Mouse (Mus musculus): ENCODE data around the gene Pde1b. TPM values are rescaled to one million over a fixed set of nuclear protein-coding genes. Genes with fewer than 3 reads are reported as not detected.
A peak's percentile ranks its signal among the peaks of the same experiment; 100 is the strongest.

Gene Pde1b
- polyA plus RNA-seq, 1 experiment from 2014 or later, result 3.0 TPM

DNA sequence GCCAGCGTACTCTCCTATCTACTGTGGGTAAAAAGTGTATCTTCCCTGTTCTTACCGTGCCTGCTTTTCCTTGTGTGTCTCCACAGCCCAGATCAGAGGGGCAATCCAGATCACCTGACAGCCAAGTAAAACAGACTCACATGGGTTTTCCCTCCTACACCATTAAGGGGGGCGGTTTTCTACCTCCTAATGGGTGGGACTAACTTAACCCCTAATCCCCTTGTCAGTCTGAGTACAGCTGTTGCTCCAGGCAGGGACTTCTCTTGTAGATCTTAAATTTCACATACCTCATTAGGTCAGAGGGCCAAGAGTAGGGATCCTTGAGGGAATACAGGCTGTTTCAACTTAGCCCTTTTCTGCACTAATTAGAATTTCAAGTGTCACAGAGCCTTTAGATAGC lies 4.7 kb upstream of the Pde1b start:
- peak; percentile 33; the same call in 1 of the 2 replicates for ATAC-seq (ENCODE audit: insufficient number of reproducible peaks, low FRiP score, low TSS enrichment, low read depth)
- WGBS, result 17% methylated on average over 3 of the region's 3 CpGs
- H3K27me3 ChIP-seq (ENCODE audit: control insufficient read depth, insufficient read depth, low read length), result 0 out of 2 replicates have a peak, but pooled peaks cover 2% of the 10 kb centered on the region

DNA sequence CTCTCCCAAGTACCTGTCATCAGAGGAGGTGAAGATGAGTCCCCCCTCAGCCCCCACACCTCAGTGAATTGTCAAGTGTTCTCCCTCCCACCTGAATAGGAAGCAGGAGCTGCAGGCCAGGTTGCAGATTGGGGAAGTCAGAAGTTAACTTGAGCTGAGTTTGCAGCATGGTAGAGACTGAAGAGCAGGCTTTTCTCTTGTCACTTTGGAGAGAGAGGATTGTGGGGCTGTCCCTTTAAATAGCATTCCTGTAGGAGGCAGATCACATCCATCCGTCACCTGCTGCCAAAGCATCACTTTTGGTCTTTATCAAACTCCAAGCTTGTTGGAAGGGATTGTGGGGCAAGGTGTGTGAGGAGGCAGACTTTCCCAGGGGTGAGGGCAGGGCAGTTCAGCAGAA lies 2.1 kb upstream of the Pde1b start:
- DNase-seq (ENCODE audit: low spot score), result no peak
- WGBS, result 55% methylated on average over 1 of the region's 1 CpGs

More for the DNA sequence above, 4.7 kb upstream of the Pde1b start:
- no peak for DNase-seq (ENCODE audit: low spot score)
- H3K9me3 ChIP-seq (ENCODE audit: control insufficient read depth, low read length), result no peaks in the 10 kb centered on the region
- no peak overlapping the region for H3K27ac ChIP-seq (replicated peaks; ENCODE audit: low read depth, low read length)
- H3K4me2 ChIP-seq (ENCODE audit: low read depth, severe bottlenecking), result no peak overlapping the region
- no peaks in the 10 kb centered on the region for H3K36me3 ChIP-seq (ENCODE audit: control insufficient read depth, insufficient read depth, low read length)
- H3K4me3 ChIP-seq (ENCODE audit: low read depth, low read length), result no peak overlapping the region
- H3K9ac ChIP-seq (ENCODE audit: low read length), result no peak overlapping the region
- peaks cover 8% of the 10 kb centered on the region for H3K4me1 ChIP-seq (ENCODE audit: control insufficient read depth, insufficient read depth, low read length)

DNA sequence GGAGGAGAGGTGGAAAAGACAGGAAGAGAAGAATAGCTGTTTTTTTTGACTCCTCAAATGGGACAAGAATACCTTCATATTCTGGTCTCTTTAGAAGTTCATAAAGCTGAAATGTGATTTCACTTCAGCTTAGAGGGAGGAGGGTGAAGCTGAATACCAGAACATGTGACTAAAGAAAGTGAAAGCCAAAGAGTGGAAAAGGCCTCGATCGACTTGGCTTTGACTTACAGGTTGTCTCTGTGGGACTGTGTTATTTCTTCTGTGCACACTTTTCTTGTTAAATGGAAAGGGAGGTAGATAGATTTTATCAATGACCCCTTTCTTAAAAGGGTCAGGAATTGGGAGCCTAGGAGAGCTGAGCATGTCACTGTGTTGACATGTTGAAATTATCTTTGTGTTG lies 1.6 kb upstream of the Pde1b start:
- DNase-seq (ENCODE audit: low spot score) (no peak), ATAC-seq (ENCODE audit: insufficient number of reproducible peaks, low FRiP score, low TSS enrichment, low read depth) (no peak)
- WGBS, result 81% methylated on average over 2 of the region's 2 CpGs
- no peak overlapping the region for H3K4me2 ChIP-seq (ENCODE audit: low read depth, severe bottlenecking)
- H3K9me3 ChIP-seq (ENCODE audit: control insufficient read depth, low read length), result no peaks in the 10 kb centered on the region
- H3K27me3 ChIP-seq (ENCODE audit: control insufficient read depth, insufficient read depth, low read length), result peaks cover 15% of the 10 kb centered on the region
- no peaks in the 10 kb centered on the region for H3K36me3 ChIP-seq (ENCODE audit: control insufficient read depth, insufficient read depth, low read length)
- no peak overlapping the region for H3K27ac ChIP-seq (replicated peaks; ENCODE audit: low read depth, low read length)
- H3K9ac ChIP-seq (ENCODE audit: low read length), result no peak overlapping the region
- peaks cover 8% of the 10 kb centered on the region for H3K4me1 ChIP-seq (ENCODE audit: control insufficient read depth, insufficient read depth, low read length)
- H3K4me3 ChIP-seq (ENCODE audit: low read depth, low read length), result no peak overlapping the region

More for the DNA sequence above, 2.1 kb upstream of the Pde1b start:
- no peak overlapping the region for H3K9ac ChIP-seq (ENCODE audit: low read length)
- no peak overlapping the region for H3K27ac ChIP-seq (replicated peaks; ENCODE audit: low read depth, low read length)
- no peak overlapping the region for H3K4me3 ChIP-seq (ENCODE audit: low read depth, low read length)
- no peak for ATAC-seq (ENCODE audit: insufficient number of reproducible peaks, low FRiP score, low TSS enrichment, low read depth)
- H3K27me3 ChIP-seq (ENCODE audit: control insufficient read depth, insufficient read depth, low read length), result peaks cover 15% of the 10 kb centered on the region
- H3K9me3 ChIP-seq (ENCODE audit: control insufficient read depth, low read length), result no peaks in the 10 kb centered on the region
- H3K4me2 ChIP-seq (ENCODE audit: low read depth, severe bottlenecking), result no peak overlapping the region
- peaks cover 8% of the 10 kb centered on the region for H3K4me1 ChIP-seq (ENCODE audit: control insufficient read depth, insufficient read depth, low read length)
- no peaks in the 10 kb centered on the region for H3K36me3 ChIP-seq (ENCODE audit: control insufficient read depth, insufficient read depth, low read length)

DNA sequence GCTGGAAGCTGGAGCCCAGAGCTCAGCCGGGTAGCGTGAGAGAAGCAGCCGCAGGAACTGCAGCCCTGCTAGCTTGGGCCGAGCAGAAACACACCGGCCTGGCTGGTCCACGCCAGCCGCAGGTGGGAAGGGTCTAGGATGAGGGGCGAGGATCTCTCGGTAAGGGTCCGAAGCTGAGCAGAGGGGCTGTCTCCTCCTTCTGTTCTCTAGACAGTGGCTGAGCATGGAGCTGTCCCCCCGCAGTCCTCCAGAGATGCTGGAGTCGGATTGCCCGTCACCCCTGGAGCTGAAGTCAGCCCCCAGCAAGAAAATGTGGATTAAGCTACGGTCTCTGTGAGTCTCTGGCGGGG lies 392 bp downstream of the Pde1b start:
- Histone ChIP-seq H3K36me3 (ENCODE audit: control insufficient read depth, insufficient read depth, low read length) (no peaks in the 10 kb centered on the region; the same call in 1 of the 2 replicates), H3K27me3 (ENCODE audit: control insufficient read depth, insufficient read depth, low read length) (peaks cover 15% of the 10 kb centered on the region), H3K9me3 (ENCODE audit: control insufficient read depth, low read length) (no peaks in the 10 kb centered on the region), H3K4me3 (ENCODE audit: low read depth, low read length) (peak overlapping the region; percentile 45), H3K9ac (ENCODE audit: low read length) (peak overlapping the region; percentile 58), H3K4me1 (ENCODE audit: control insufficient read depth, insufficient read depth, low read length) (peaks cover 3% of the 10 kb centered on the region), H3K27ac (replicated peaks; ENCODE audit: low read depth, low read length) (no peak overlapping the region), H3K4me2 (ENCODE audit: low read depth, severe bottlenecking) (peak overlapping the region; percentile 79)
- peak; percentile 70 for ATAC-seq (ENCODE audit: insufficient number of reproducible peaks, low FRiP score, low TSS enrichment, low read depth)
- no peak for DNase-seq (ENCODE audit: low spot score)
- WGBS, result 0% methylated on average over 12 of the region's 15 CpGs

DNA sequence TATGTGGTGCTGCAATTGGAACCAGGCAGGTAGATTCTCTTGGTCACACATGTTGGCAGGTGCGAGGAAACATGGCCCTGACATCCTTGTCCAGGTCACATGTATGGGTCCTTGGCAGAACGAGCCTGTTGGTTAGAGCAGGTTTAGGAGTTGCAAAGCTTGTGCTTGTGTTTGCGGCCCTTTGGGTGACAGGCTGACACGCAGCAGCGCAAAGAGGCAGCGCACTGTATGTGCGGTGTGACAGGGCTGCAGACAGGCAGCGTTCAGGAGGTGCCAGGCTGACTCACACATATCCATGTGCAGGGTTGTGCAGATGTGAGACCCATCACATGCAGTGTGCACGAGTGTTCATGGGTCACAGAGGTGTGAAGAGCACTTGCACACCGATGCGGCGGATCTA lies 826 bp downstream of the Pde1b start:
- no peak overlapping the region for H3K9ac ChIP-seq (ENCODE audit: low read length)
- no peaks in the 10 kb centered on the region for H3K9me3 ChIP-seq (ENCODE audit: control insufficient read depth, low read length)
- H3K27ac ChIP-seq (replicated peaks; ENCODE audit: low read depth, low read length), result no peak overlapping the region
- no peaks in the 10 kb centered on the region for H3K4me1 ChIP-seq (ENCODE audit: control insufficient read depth, insufficient read depth, low read length)
- no peaks in the 10 kb centered on the region; the same call in 1 of the 2 replicates for H3K36me3 ChIP-seq (ENCODE audit: control insufficient read depth, insufficient read depth, low read length)
- H3K4me3 ChIP-seq (ENCODE audit: low read depth, low read length), result peak overlapping the region; percentile 45
- WGBS, result 45% methylated on average over 12 of the region's 12 CpGs
- ATAC-seq (ENCODE audit: insufficient number of reproducible peaks, low FRiP score, low TSS enrichment, low read depth), result no peak
- peak; percentile 34 for DNase-seq (ENCODE audit: low spot score)
- peaks cover 15% of the 10 kb centered on the region for H3K27me3 ChIP-seq (ENCODE audit: control insufficient read depth, insufficient read depth, low read length)
- H3K4me2 ChIP-seq (ENCODE audit: low read depth, severe bottlenecking), result peak overlapping the region; percentile 79

DNA sequence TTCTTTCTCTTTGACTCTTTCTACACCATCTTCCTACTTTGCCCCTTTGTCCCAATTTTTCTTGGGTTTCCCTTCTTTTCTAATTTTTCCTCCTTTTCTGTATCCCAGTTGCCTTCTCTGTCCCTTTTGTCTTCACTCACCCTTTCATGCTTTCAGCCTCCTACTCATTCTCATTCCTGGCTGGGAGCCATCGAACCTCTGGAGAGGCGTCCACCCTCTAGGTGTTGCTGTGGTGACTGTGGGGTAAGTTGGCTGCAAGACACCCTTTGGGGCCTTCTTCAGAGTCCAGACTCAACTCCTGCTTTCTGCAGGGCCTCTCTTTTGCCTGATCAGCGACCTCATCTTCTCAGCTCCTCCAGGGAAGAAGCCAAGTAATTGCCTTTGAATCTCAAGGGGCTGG lies 6.5 kb downstream of the Pde1b start:
- H3K9ac ChIP-seq (ENCODE audit: low read length), result no peak overlapping the region
- peaks cover 7% of the 10 kb centered on the region; the same call in 1 of the 2 replicates for H3K27me3 ChIP-seq (ENCODE audit: control insufficient read depth, insufficient read depth, low read length)
- DNase-seq (ENCODE audit: low spot score) (no peak), ATAC-seq (ENCODE audit: insufficient number of reproducible peaks, low FRiP score, low TSS enrichment, low read depth) (no peak)
- 58% methylated on average over 3 of the region's 3 CpGs for WGBS
- H3K36me3 ChIP-seq (ENCODE audit: control insufficient read depth, insufficient read depth, low read length), result no peaks in the 10 kb centered on the region; the same call in 1 of the 2 replicates
- H3K27ac ChIP-seq (replicated peaks; ENCODE audit: low read depth, low read length), result no peak overlapping the region
- H3K9me3 ChIP-seq (ENCODE audit: control insufficient read depth, low read length), result no peaks in the 10 kb centered on the region
- no peak overlapping the region for H3K4me3 ChIP-seq (ENCODE audit: low read depth, low read length)
- no peaks in the 10 kb centered on the region for H3K4me1 ChIP-seq (ENCODE audit: control insufficient read depth, insufficient read depth, low read length)
- no peak overlapping the region for H3K4me2 ChIP-seq (ENCODE audit: low read depth, severe bottlenecking)

DNA sequence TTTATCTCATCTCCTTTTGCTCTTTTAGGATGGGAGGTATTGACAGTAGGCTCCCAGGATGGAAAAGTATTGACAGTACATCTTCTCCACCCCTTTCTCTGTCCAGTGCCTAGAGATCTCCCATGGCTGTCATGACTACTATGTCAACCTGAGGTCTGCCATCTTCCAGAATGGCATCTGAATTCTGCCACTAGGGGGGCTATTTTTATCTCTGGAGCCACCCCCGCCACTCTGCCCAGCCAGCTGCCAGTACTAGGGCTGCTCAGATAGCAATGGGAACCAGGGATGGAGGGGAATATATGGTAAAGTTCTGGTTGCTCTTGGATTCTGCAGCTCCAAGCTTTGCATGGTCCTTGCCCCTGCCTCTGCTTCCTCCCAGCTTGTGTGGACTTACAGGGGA lies 8.8 kb downstream of the Pde1b start:
- WGBS, result 82% methylated on average over 1 of the region's 1 CpGs
- H3K9me3 ChIP-seq (ENCODE audit: control insufficient read depth, low read length), result no peaks in the 10 kb centered on the region

DNA sequence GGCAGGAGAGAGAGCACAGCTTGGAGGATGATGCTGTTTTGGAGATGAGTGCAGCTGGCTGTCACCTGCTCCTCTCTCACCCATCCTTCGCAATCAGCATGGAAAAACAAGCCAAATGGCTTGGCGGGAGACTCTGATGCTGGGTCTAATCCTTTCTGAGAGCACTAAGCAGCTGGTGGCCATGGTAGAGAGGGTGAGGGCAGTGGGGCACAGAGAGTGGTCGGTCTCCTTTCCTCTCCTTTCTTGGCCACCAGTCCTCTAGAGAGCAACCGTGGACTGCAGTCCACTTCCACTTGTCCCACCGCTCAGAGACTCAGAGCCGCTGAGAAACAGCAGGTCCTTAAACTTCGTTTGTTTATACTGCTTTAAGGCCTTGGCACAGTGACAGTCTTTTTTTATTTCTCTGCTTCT lies 10.8 kb downstream of the Pde1b start:
- WGBS, result 5% methylated on average over 7 of the region's 7 CpGs
- Histone ChIP-seq H3K27ac (replicated peaks; ENCODE audit: low read depth, low read length) (no peak overlapping the region), H3K4me2 (ENCODE audit: low read depth, severe bottlenecking) (peak overlapping the region; percentile 46; the same call in 1 of the 2 replicates), H3K4me3 (ENCODE audit: low read depth, low read length) (no peak overlapping the region), H3K27me3 (ENCODE audit: control insufficient read depth, insufficient read depth, low read length) (no peaks in the 10 kb centered on the region), H3K36me3 (ENCODE audit: control insufficient read depth, insufficient read depth, low read length) (no peaks in the 10 kb centered on the region), H3K9me3 (ENCODE audit: control insufficient read depth, low read length) (no peaks in the 10 kb centered on the region), H3K4me1 (ENCODE audit: control insufficient read depth, insufficient read depth, low read length) (no peaks in the 10 kb centered on the region), H3K9ac (ENCODE audit: low read length) (no peak overlapping the region)
- ATAC-seq (ENCODE audit: insufficient number of reproducible peaks, low FRiP score, low TSS enrichment, low read depth), result no peak
- no peak for DNase-seq (ENCODE audit: low spot score)

More for the DNA sequence above, 8.8 kb downstream of the Pde1b start:
- Histone ChIP-seq H3K36me3 (ENCODE audit: control insufficient read depth, insufficient read depth, low read length) (no peaks in the 10 kb centered on the region), H3K9ac (ENCODE audit: low read length) (no peak overlapping the region), H3K27me3 (ENCODE audit: control insufficient read depth, insufficient read depth, low read length) (no peaks in the 10 kb centered on the region), H3K4me2 (ENCODE audit: low read depth, severe bottlenecking) (no peak overlapping the region), H3K27ac (replicated peaks; ENCODE audit: low read depth, low read length) (no peak overlapping the region), H3K4me1 (ENCODE audit: control insufficient read depth, insufficient read depth, low read length) (no peaks in the 10 kb centered on the region), H3K4me3 (ENCODE audit: low read depth, low read length) (no peak overlapping the region)
- DNase-seq (ENCODE audit: low spot score) (no peak), ATAC-seq (ENCODE audit: insufficient number of reproducible peaks, low FRiP score, low TSS enrichment, low read depth) (no peak)

DNA sequence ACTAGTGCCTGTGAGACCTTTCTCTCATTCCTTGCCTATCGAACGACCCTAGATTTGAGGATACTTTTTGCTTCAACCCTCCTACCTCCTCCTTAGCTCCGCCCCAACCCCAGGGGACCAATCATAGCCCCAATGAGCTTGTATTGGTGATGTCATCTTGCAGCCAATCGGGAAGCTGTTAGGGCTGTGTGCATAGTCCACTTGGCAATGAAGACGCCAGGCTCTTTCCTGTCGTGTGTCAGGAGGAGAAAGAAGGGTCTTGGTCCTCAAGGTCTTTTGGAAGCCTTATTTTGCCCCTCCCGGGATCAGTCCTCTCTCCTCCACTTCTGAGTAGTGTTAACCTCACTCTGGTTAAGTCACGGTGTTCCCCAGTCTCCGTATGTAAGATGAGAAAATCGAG lies 11.3 kb downstream of the Pde1b start:
- peak; percentile 96 for ATAC-seq (ENCODE audit: insufficient number of reproducible peaks, low FRiP score, low TSS enrichment, low read depth)
- Histone ChIP-seq H3K27ac (replicated peaks; ENCODE audit: low read depth, low read length) (no peak overlapping the region), H3K4me1 (ENCODE audit: control insufficient read depth, insufficient read depth, low read length) (no peaks in the 10 kb centered on the region), H3K36me3 (ENCODE audit: control insufficient read depth, insufficient read depth, low read length) (no peaks in the 10 kb centered on the region), H3K9me3 (ENCODE audit: control insufficient read depth, low read length) (no peaks in the 10 kb centered on the region), H3K27me3 (ENCODE audit: control insufficient read depth, insufficient read depth, low read length) (no peaks in the 10 kb centered on the region), H3K4me2 (ENCODE audit: low read depth, severe bottlenecking) (peak overlapping the region; percentile 46), H3K9ac (ENCODE audit: low read length) (no peak overlapping the region), H3K4me3 (ENCODE audit: low read depth, low read length) (peak overlapping the region; percentile 15)
- WGBS, result 5% methylated on average over 10 of the region's 10 CpGs
- DNase-seq (ENCODE audit: low spot score), result peak; percentile 83

Data from limb, embryonic 11.5 days (tissue).